Mouse (Mus musculus): ENCODE results near the gene Entpd5. TPM values are rescaled to one million over a fixed set of nuclear protein-coding genes. Genes with fewer than 3 reads are reported as not detected.

Gene Entpd5
- polyA plus RNA-seq, 1 experiment from 2014 or later: 11.4 TPM

DNA sequence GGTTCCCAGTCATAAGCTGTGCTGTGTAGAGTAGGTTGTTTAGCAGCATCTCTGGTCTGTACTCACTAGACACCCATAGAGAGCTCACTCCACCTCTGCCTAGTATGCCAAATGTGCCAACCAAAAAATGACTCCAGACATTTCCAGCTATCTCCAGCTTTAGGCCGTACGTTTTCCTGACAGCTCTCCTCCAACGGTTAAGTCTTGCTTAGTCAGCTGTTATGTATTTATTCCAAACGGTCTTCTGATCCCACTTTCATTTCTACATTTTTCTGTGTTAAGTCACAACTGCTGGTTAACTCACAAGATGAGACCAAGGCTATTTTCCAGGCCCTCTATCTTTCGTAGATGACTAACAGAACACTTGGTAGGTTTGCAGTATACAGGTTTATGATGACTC is 10.2 kb downstream of the Entpd5 start:
- H3K9ac ChIP-seq: no peak overlapping the region
- ATAC-seq (ENCODE audit: insufficient number of reproducible peaks, insufficient read depth, low FRiP score, low TSS enrichment): no peak
- no peak overlapping the region for H3K4me3 ChIP-seq
- no peaks in the 10 kb centered on the region for H3K27me3 ChIP-seq
- WGBS: 81% methylated on average over 5 of the region's 5 CpGs
- no peaks in the 10 kb centered on the region for H3K9me3 ChIP-seq
- H3K4me1 ChIP-seq: no peaks in the 10 kb centered on the region
- H3K36me3 ChIP-seq: no peaks in the 10 kb centered on the region
- no peak overlapping the region for H3K27ac ChIP-seq
- no peak overlapping the region for H3K4me2 ChIP-seq (replicated peaks)

- Histone ChIP-seq H3K27me3 (no peaks in the 10 kb centered on the region), H3K36me3 (no peaks in the 10 kb centered on the region), H3K9ac (no peak overlapping the region), H3K27ac (no peak overlapping the region), H3K4me1 (no peaks in the 10 kb centered on the region), H3K4me3 (no peak overlapping the region), H3K9me3 (no peaks in the 10 kb centered on the region), H3K4me2 (replicated peaks) (no peak overlapping the region)
- ATAC-seq (ENCODE audit: insufficient number of reproducible peaks, insufficient read depth, low FRiP score, low TSS enrichment): no peak
These were observed 11.1 kb downstream of the Entpd5 start for GRCm38 (mm10) chr12:84397685-84398084.

GRCm38 (mm10) chr12:84396947-84397679 is 11.7 kb downstream of the Entpd5 start:
- Histone ChIP-seq H3K4me2 (replicated peaks) (no peak overlapping the region), H3K4me3 (no peak overlapping the region), H3K27me3 (no peaks in the 10 kb centered on the region), H3K9me3 (no peaks in the 10 kb centered on the region), H3K36me3 (no peaks in the 10 kb centered on the region), H3K4me1 (no peaks in the 10 kb centered on the region), H3K27ac (no peak overlapping the region), H3K9ac (no peak overlapping the region)
- 78% methylated on average over 14 of the region's 14 CpGs for WGBS
- peak; percentile 67; the same call in 1 of the 2 replicates for ATAC-seq (ENCODE audit: insufficient number of reproducible peaks, insufficient read depth, low FRiP score, low TSS enrichment)

GRCm38 (mm10) chr12:84393847-84394246 is 15.0 kb downstream of the Entpd5 start:
- no peak overlapping the region for H3K9ac ChIP-seq
- no peaks in the 10 kb centered on the region for H3K4me1 ChIP-seq
- no peak overlapping the region for H3K4me2 ChIP-seq (replicated peaks)
- H3K27me3 ChIP-seq: no peaks in the 10 kb centered on the region
- H3K36me3 ChIP-seq: no peaks in the 10 kb centered on the region
- 93% methylated on average over 5 of the region's 5 CpGs for WGBS
- no peak overlapping the region for H3K27ac ChIP-seq
- no peaks in the 10 kb centered on the region for H3K9me3 ChIP-seq
- ATAC-seq (ENCODE audit: insufficient number of reproducible peaks, insufficient read depth, low FRiP score, low TSS enrichment): no peak
- no peak overlapping the region for H3K4me3 ChIP-seq

DNA sequence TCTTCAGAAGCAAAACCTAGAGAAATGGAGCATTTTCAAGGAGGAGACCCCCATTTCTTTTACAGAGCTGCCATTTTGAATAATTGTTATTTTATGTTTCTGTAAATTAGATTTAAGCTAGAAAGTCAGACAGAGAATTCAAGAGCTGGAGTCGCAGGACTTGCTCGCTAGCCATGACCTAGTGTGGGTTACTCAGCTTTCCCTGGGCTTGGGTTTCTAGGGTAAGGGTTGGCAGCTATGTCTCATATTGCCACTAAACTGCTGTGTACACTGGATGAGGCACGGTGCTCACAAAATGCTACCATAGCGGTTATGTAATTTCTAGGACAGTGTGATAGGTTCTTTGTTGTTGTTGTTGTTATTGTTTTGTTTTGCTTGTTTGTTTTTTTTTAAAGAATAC is 16.1 kb downstream of the Entpd5 start:
- Histone ChIP-seq H3K4me2 (replicated peaks) (no peak overlapping the region), H3K9me3 (no peaks in the 10 kb centered on the region), H3K4me3 (no peak overlapping the region), H3K36me3 (no peaks in the 10 kb centered on the region), H3K9ac (no peak overlapping the region), H3K4me1 (no peaks in the 10 kb centered on the region), H3K27me3 (no peaks in the 10 kb centered on the region), H3K27ac (no peak overlapping the region)
- WGBS: 94% methylated on average over 4 of the region's 4 CpGs
- ATAC-seq (ENCODE audit: insufficient number of reproducible peaks, insufficient read depth, low FRiP score, low TSS enrichment): no peak

GRCm38 (mm10) chr12:84390336-84390735 is 18.5 kb downstream of the Entpd5 start:
- Histone ChIP-seq H3K27ac (no peak overlapping the region), H3K36me3 (no peaks in the 10 kb centered on the region), H3K4me2 (replicated peaks) (no peak overlapping the region), H3K4me1 (no peaks in the 10 kb centered on the region), H3K9me3 (no peaks in the 10 kb centered on the region), H3K27me3 (no peaks in the 10 kb centered on the region), H3K4me3 (no peak overlapping the region), H3K9ac (no peak overlapping the region)
- ATAC-seq (ENCODE audit: insufficient number of reproducible peaks, insufficient read depth, low FRiP score, low TSS enrichment): no peak
- 78% methylated on average over 6 of the region's 6 CpGs for WGBS

DNA sequence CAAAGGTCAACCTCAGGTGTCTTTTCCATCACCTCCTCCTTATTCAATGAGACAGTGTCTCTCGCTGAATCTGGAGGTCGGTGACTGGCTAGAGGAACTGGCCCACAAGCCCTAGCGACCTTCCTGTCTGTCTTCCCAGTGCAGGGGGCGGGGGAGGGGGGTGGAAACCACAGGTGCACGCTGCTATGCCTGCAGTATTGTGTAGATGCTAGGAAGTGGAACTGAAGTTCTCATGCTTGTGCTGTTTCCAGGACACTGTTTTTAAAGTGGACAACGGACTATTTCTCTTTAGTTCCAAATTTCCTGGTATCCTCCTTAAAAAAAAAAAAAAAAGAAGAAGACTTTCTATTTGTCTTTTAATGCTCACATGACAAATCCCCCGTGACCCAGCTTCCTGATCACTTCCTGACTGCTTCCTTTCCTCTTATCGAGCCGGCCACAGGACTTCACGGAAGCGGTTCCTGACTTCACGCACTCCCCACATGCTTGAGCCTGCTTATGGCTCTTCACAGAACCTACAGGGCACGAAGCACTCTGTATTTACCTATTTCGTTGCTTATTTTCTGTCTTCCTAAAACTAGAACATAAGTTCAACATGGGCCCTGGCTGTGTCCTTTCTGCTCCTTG is 19.9 kb downstream of the Entpd5 start:
- Histone ChIP-seq H3K9me3 (no peaks in the 10 kb centered on the region), H3K27ac (no peak overlapping the region), H3K36me3 (no peaks in the 10 kb centered on the region), H3K9ac (no peak overlapping the region), H3K4me3 (no peak overlapping the region), H3K27me3 (no peaks in the 10 kb centered on the region), H3K4me2 (replicated peaks) (no peak overlapping the region), H3K4me1 (no peaks in the 10 kb centered on the region)
- ATAC-seq (ENCODE audit: insufficient number of reproducible peaks, insufficient read depth, low FRiP score, low TSS enrichment): no peak
- 73% methylated on average over 14 of the region's 14 CpGs for WGBS

DNA sequence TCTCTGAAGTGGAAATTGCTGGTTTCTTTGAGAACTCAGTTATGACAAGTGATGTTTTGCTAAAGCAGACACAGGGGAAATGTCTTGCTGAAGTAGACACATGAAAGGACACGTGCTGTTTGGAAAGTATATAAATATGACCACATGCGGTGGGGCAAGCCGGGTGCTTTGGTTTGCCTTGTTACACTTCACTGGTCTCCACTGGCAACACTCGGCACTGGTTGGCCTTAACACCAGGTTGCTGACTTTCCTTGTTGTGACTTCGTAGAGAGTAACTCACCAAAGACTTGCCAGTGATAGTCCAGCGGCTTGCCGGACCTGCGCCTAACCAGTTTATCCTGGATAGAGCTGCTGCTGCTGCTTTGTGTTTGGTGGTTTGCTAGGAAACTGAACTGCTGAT is 20.7 kb downstream of the Entpd5 start:
- no peak overlapping the region for H3K4me3 ChIP-seq
- 0 out of 2 replicates have a peak, but pooled peaks cover under 1% of the 10 kb centered on the region for H3K36me3 ChIP-seq
- no peaks in the 10 kb centered on the region for H3K4me1 ChIP-seq
- no peaks in the 10 kb centered on the region for H3K27me3 ChIP-seq
- no peak overlapping the region for H3K27ac ChIP-seq
- H3K4me2 ChIP-seq (replicated peaks): no peak overlapping the region
- WGBS: 82% methylated on average over 8 of the region's 8 CpGs
- no peaks in the 10 kb centered on the region for H3K9me3 ChIP-seq
- ATAC-seq (ENCODE audit: insufficient number of reproducible peaks, insufficient read depth, low FRiP score, low TSS enrichment): no peak
- no peak overlapping the region for H3K9ac ChIP-seq

DNA sequence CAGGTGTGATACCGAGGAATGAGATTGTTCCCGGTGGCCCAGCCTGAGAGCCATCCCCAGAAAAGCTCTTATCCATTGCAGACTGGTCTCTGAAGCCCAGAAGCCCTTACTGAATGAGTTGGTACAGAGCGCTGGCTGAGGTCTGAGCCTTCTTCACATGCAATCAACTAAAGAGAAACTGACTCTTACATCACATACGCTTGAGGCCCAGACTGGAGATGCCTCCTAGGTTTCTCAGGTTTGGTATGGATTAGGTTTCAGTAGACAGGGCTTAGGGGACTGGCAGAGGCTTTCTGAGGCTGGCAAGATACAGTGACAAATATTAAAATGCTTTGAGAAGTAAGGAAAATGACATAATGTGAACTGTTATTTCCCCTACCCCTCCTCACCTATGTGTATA is 23.4 kb downstream of the Entpd5 start:
- H3K36me3 ChIP-seq: peaks cover 8% of the 10 kb centered on the region; the same call in 1 of the 2 replicates
- H3K4me2 ChIP-seq (replicated peaks): no peak overlapping the region
- no peaks in the 10 kb centered on the region for H3K9me3 ChIP-seq
- no peak for ATAC-seq (ENCODE audit: insufficient number of reproducible peaks, insufficient read depth, low FRiP score, low TSS enrichment)
- no peak overlapping the region for H3K4me3 ChIP-seq
- no peak overlapping the region for H3K9ac ChIP-seq
- WGBS: 91% methylated on average over 4 of the region's 4 CpGs
- H3K27ac ChIP-seq: no peak overlapping the region
- no peaks in the 10 kb centered on the region for H3K4me1 ChIP-seq
- H3K27me3 ChIP-seq: no peaks in the 10 kb centered on the region

GRCm38 (mm10) chr12:84384644-84385081 is 24.2 kb downstream of the Entpd5 start:
- no peak overlapping the region for H3K4me3 ChIP-seq
- no peaks in the 10 kb centered on the region for H3K27me3 ChIP-seq
- H3K9ac ChIP-seq: no peak overlapping the region
- 84% methylated on average over 5 of the region's 5 CpGs for WGBS
- peaks cover 8% of the 10 kb centered on the region; the same call in 1 of the 2 replicates for H3K36me3 ChIP-seq
- no peak overlapping the region for H3K27ac ChIP-seq
- no peaks in the 10 kb centered on the region for H3K9me3 ChIP-seq
- H3K4me2 ChIP-seq (replicated peaks): no peak overlapping the region
- ATAC-seq (ENCODE audit: insufficient number of reproducible peaks, insufficient read depth, low FRiP score, low TSS enrichment): no peak
- H3K4me1 ChIP-seq: no peaks in the 10 kb centered on the region

DNA sequence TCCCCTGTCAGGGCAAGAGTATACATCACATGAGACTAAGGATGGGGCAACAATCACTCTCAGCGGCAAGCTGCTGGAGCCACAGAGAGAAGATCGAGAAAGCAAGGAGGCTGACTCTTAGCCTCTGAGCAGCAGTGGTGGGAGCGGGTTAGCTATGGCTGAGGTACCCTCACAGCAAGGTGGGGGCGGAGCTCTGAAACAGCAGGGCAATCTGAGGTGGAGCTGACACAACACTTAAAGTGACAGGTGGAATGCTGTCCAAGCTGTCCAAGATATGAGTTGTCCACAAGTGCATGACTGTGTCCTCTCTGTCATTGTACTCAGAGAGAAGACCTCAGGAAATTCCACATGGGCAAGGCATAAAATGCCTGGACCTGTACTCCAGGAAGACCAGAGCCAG is 26.5 kb downstream of the Entpd5 start:
- ATAC-seq (ENCODE audit: insufficient number of reproducible peaks, insufficient read depth, low FRiP score, low TSS enrichment): no peak
- H3K27me3 ChIP-seq: no peaks in the 10 kb centered on the region

DNA sequence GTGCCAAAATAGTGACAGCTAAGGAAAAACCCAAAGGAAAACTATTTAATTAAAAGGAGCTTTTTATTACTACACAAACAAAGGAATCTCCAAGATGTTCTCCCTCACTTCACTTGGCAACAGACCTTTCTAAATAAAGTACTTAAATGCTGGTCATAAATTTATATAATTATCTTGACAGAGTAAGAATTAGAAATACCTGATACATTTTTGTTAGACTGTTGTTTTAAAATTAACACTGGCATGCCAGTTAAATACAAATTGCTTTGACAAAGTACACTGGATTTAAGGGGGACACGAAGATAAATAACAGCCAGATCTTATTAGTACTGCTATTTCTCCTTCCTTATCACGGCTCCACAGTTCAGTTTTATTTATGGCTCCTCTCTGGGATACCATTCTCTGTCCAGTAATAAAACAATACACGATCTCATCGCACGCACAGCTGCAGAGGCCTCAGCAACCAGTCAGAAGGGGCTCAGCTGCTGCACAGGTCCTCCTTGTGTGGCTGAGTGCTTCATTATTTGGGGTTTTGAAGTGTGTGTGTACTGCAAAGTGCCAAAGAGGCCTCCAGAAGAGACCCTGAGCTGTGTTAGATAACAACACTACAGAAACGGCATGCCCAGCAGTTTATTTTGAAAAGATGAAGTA is 34.9 kb downstream of the Entpd5 start:
- Histone ChIP-seq H3K27ac (no peak overlapping the region), H3K27me3 (no peaks in the 10 kb centered on the region), H3K36me3 (peaks cover 49% of the 10 kb centered on the region), H3K9ac (no peak overlapping the region), H3K4me2 (replicated peaks) (no peak overlapping the region), H3K4me1 (no peaks in the 10 kb centered on the region), H3K9me3 (no peaks in the 10 kb centered on the region), H3K4me3 (no peak overlapping the region)
- whole genome bisulfite sequencing: 89% methylated on average over 6 of the region's 6 CpGs
- ATAC-seq (ENCODE audit: insufficient number of reproducible peaks, insufficient read depth, low FRiP score, low TSS enrichment): no peak

More for the DNA sequence above, 26.5 kb downstream of the Entpd5 start:
- Histone ChIP-seq H3K4me2 (replicated peaks) (no peak overlapping the region), H3K9me3 (no peaks in the 10 kb centered on the region), H3K4me3 (no peak overlapping the region), H3K9ac (no peak overlapping the region), H3K36me3 (peaks cover 8% of the 10 kb centered on the region; the same call in 1 of the 2 replicates), H3K4me1 (no peaks in the 10 kb centered on the region), H3K27ac (no peak overlapping the region)
- 90% methylated on average over 4 of the region's 4 CpGs for WGBS

Data from embryonic facial prominence, embryonic 12.5 days (tissue).